8 mouse cellular contexts compared by ENCODE assay signal in genomic region chr5:15933581-15934375, GRCm38 (mm10). TPM values are rescaled to one million over a fixed set of nuclear protein-coding genes. Genes with fewer than 3 reads are reported as not detected.
DNase-seq lines count a peak whose midpoint lies in the region; ATAC-seq and TF ChIP-seq lines count a peak whose summit lies in the region.

No protein-coding gene starts in this region.

- peak overlapping the region; percentile 52 for H3K4me3 ChIP-seq in forebrain, embryonic 11.5 days (ENCODE audit: low read depth, low read length)
- H3K4me3 ChIP-seq in intestine, embryonic 15.5 days (replicated peaks) = peak overlapping the region; percentile 64
- H3K4me3 ChIP-seq in lung, postnatal 0 days (ENCODE audit: low read depth, low read length) = peak overlapping the region; percentile 63
- H3K4me3 ChIP-seq in small intestine, adult 2 months (ENCODE audit: low read depth, low read length) = peak overlapping the region; percentile 73

- peaks cover 10% of the 10 kb centered on the region; the same call in 1 of the 2 replicates for H3K4me1 ChIP-seq in forebrain, embryonic 11.5 days (replicated peaks; ENCODE audit: control insufficient read depth, insufficient read depth, low read length)
- 0 out of 2 replicates have a peak, but pooled peaks cover 3% of the 10 kb centered on the region for H3K4me1 ChIP-seq in intestine, embryonic 15.5 days (replicated peaks)
- H3K4me1 ChIP-seq in lung, postnatal 0 days (ENCODE audit: insufficient read depth, low read depth, low read length) = no peaks in the 10 kb centered on the region
- peaks cover 2% of the 10 kb centered on the region; the same call in 1 of the 2 replicates for H3K4me1 ChIP-seq in small intestine, adult 2 months (ENCODE audit: control insufficient read depth, insufficient read depth, insufficient read length, low read length)

- 1% methylated on average over 17 of the region's 17 CpGs for WGBS in forebrain, embryonic 11.5 days
- WGBS in intestine, embryonic 15.5 days = 13% methylated on average over 17 of the region's 17 CpGs
- 14% methylated on average over 17 of the region's 17 CpGs for WGBS in lung, postnatal 0 days
- WGBS in small intestine, adult 2 months = 15% methylated on average over 17 of the region's 17 CpGs

- peak; percentile 3 to 4 for DNase-seq in adrenal gland, postnatal 4 days (ENCODE audit: low spot score in 2 of 2)
- DNase-seq in adrenal gland, postnatal 25 days = no peak
- DNase-seq in Patski (ENCODE audit: low read depth, low spot score) = no peak
- DNase-seq in forebrain, embryonic 11.5 days (ENCODE audit: low spot score) = no peak
- peak; percentile 51 for DNase-seq in lung, postnatal 0 days (ENCODE audit: low spot score)
- DNase-seq in spleen, adult 18-20 months = no peak

- ATAC-seq in Patski = peak; percentile 40
- no peak; the same call in none of the 2 replicates for ATAC-seq in forebrain, embryonic 11.5 days (replicated peaks; ENCODE audit: low FRiP score)
- ATAC-seq in intestine, embryonic 15.5 days = no peak
- no peak; the same call in 1 of the 2 replicates for ATAC-seq in lung, postnatal 0 days

- CTCF ChIA-PET in Patski (lab: Charles Lee) = interaction anchor here (1.2 kb wide), 1 partner anchor 21 kb away, joined by 3 read pairs; no protein-coding TSS in a partner anchor

- H3K9ac ChIP-seq in forebrain, embryonic 11.5 days (ENCODE audit: low read length) = peak overlapping the region; percentile 84
- H3K9ac ChIP-seq in intestine, embryonic 15.5 days = peak overlapping the region; percentile 64
- peak overlapping the region; percentile 75 for H3K9ac ChIP-seq in lung, postnatal 0 days (replicated peaks; ENCODE audit: low read depth)

- in situ Hi-C loops in Patski (cut with MboI; ENCODE audit: low pct_unique_long_range_greater_than_20kb) = no loop called here

- no peak for TF ChIP-seq EP300 in lung, postnatal 0 days (IDR thresholded peaks at IDR 0.05)

- TF ChIP-seq POLR2A in small intestine, adult 2 months (IDR thresholded peaks at IDR 0.05; ENCODE audit: low read depth, low read length) = no peak

- H3K36me3 ChIP-seq in forebrain, embryonic 11.5 days (ENCODE audit: control insufficient read depth, insufficient read depth, low read length) = no peaks in the 10 kb centered on the region
- no peaks in the 10 kb centered on the region for H3K36me3 ChIP-seq in intestine, embryonic 15.5 days
- no peaks in the 10 kb centered on the region for H3K36me3 ChIP-seq in lung, postnatal 0 days (ENCODE audit: insufficient read depth, low read length)
- H3K36me3 ChIP-seq in small intestine, adult 2 months (ENCODE audit: control insufficient read depth, insufficient read depth, low read length) = no peaks in the 10 kb centered on the region

- H3K27me3 ChIP-seq in Patski = peaks cover 55% of the 10 kb centered on the region
- H3K27me3 ChIP-seq in forebrain, embryonic 11.5 days (ENCODE audit: control insufficient read depth, insufficient read depth, low read length) = peaks cover 20% of the 10 kb centered on the region
- peaks cover 4% of the 10 kb centered on the region; the same call in 1 of the 2 replicates for H3K27me3 ChIP-seq in intestine, embryonic 15.5 days (replicated peaks)
- peaks cover 12% of the 10 kb centered on the region; the same call in 1 of the 2 replicates for H3K27me3 ChIP-seq in lung, postnatal 0 days (replicated peaks; ENCODE audit: insufficient read depth, low read length)
- peaks cover 19% of the 10 kb centered on the region for H3K27me3 ChIP-seq in small intestine, adult 2 months (ENCODE audit: control insufficient read depth, insufficient read depth, low read length)

- no peak for TF ChIP-seq CTCF in Patski (IDR thresholded peaks at IDR 0.05)
- TF ChIP-seq CTCF in lung, postnatal 0 days (IDR thresholded peaks at IDR 0.05) = no peak
- no peak for TF ChIP-seq CTCF in small intestine, adult 2 months (IDR thresholded peaks at IDR 0.05; ENCODE audit: extremely low read depth, insufficient read length, insufficient replicate concordance, low read depth, low read length)

- peak overlapping the region; percentile 87 for H3K4me2 ChIP-seq in forebrain, embryonic 11.5 days (ENCODE audit: low read depth, low read length, severe bottlenecking)
- peak overlapping the region; percentile 90 for H3K4me2 ChIP-seq in intestine, embryonic 15.5 days (replicated peaks)
- H3K4me2 ChIP-seq in lung, postnatal 0 days (replicated peaks; ENCODE audit: low read depth, low read length) = peak overlapping the region; percentile 85

- H3K27ac ChIP-seq in forebrain, embryonic 11.5 days (ENCODE audit: low read depth, low read length) = peak overlapping the region; percentile 72
- peak overlapping the region; percentile 88 for H3K27ac ChIP-seq in intestine, embryonic 15.5 days
- peak overlapping the region; percentile 75 for H3K27ac ChIP-seq in lung, postnatal 0 days (ENCODE audit: low read length)
- H3K27ac ChIP-seq in small intestine, adult 2 months (ENCODE audit: insufficient read depth, low read depth, low read length) = no peak overlapping the region

- POLR2A ChIA-PET in Patski (lab: Charles Lee) = no interaction called here

- H3K9me3 ChIP-seq in forebrain, embryonic 11.5 days (ENCODE audit: control insufficient read depth, low read length) = no peaks in the 10 kb centered on the region
- no peaks in the 10 kb centered on the region for H3K9me3 ChIP-seq in intestine, embryonic 15.5 days
- H3K9me3 ChIP-seq in lung, postnatal 0 days (ENCODE audit: low read length) = no peaks in the 10 kb centered on the region

RNA-seq across cellular contexts. Expression of gene Cacna2d1, which starts 0.7 kb away (rescaled TPM):
- total RNA-seq in adrenal gland, postnatal 4 days (2021) = 10 to 100 TPM; 97.8 to 98.8 TPM
- total RNA-seq in adrenal gland, postnatal 25 days (2021) = 131 and 143 TPM in 2 replicates
- polyA plus RNA-seq in Patski (2021) = 6.0 TPM
- polyA plus RNA-seq in forebrain, embryonic 11.5 days (2014; fragmentation: Nextera tagmentation; extraction: Ambion mirVana) = 19.8 and 21.9 TPM in 2 replicates
- polyA plus RNA-seq in intestine, embryonic 15.5 days (2015; fragmentation: Nextera tagmentation; extraction: Ambion mirVana) = 13.7 and 14.6 TPM in 2 replicates
- polyA plus RNA-seq in lung, postnatal 0 days (2015; fragmentation: Nextera tagmentation; extraction: Ambion mirVana) = 8.4 and 9.6 TPM in 2 replicates
- polyA plus RNA-seq in small intestine, adult 2 months (2012; rRNA removed) = 0.56 and 0.65 TPM in 2 replicates

Comparison
In these comparisons a context has a peak if more than half of its experiments do, and no peak if none do; other contexts are left out.
1. DNase-seq: peak in adrenal gland, postnatal 4 days (2 of 2) and lung, postnatal 0 days (single experiment); none in adrenal gland, postnatal 25 days (single experiment), Patski (single experiment), forebrain, embryonic 11.5 days (single experiment) and spleen, adult 18-20 months (0 of 2).
2. Peak in every context shown above with its lines, with median percentiles within 50 percentile points of each other: H3K4me2 ChIP-seq, H3K4me3 ChIP-seq and H3K9ac ChIP-seq.